Mouse (Mus musculus): ENCODE measurements around the gene Nos1ap.

Nos1ap gene

DNA sequence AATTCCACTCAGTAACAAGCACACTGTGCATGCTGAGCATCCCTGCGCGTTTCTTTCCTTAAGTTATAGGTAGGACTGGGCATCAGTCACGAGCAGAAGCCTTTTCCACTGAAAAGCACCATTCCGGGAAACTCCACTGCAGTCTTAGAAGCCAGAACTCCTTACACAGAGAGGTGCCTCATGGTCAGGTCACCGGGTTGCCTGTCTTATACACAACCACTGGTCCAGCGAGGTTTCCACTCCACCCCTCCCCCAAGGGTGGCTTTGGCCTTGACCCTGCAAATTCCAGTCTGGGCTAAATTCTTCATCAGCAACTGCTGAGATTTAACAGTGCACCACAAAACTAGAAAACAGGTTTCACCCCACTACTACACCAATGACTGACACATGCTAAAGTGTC is 1.3 kb downstream of the Nos1ap start:
- no peak for DNase-seq (ENCODE audit: low spot score)

DNA sequence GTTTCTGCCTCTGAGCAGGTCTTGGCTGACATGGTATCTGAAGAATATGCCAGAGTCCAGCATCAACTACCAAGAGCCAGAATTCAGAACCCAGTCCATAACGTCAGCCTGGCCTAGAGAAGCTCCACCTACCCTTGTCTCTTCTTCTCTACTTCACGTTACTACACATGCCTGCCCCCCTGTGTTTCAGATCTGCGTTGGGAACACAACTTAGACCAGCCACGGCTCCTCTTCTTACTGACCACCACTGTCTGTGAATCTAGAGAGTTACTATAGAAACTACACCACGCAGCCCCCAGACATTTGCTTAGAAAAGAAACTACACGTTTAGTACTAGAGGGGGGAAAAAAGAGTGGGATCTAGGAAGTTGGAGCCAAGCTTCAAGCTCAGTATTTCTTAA is 2.9 kb downstream of the Nos1ap start:
- DNase-seq (ENCODE audit: low spot score) = no peak

DNA sequence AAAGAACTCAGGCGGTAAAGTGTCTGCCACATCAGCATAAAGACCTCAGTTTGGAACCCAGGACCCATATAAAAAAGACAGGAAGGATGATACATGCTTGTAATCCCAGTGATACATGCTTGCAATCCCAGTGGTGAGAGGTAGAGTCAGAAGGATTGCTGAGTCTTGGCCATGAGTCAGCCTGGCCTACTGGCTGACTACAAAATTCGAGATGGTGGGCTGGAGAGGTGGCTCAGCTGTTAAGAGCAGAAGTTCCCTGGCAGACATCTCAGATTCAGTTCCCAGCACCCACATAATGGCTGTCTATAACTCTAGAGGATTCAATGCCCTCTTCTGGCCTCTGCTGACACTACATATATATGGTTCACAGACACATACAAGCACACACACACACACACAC is 5.7 kb downstream of the Nos1ap start:
- no peak for DNase-seq (ENCODE audit: low spot score)

GRCm38 (mm10) chr1:170582341-170582740 is 7.3 kb downstream of the Nos1ap start:
- DNase-seq (ENCODE audit: low spot score) = no peak

- DNase-seq (ENCODE audit: low spot score) = no peak
Measured at GRCm38 (mm10) chr1:170580485-170581110, 9.1 kb downstream of the Nos1ap start.

DNA sequence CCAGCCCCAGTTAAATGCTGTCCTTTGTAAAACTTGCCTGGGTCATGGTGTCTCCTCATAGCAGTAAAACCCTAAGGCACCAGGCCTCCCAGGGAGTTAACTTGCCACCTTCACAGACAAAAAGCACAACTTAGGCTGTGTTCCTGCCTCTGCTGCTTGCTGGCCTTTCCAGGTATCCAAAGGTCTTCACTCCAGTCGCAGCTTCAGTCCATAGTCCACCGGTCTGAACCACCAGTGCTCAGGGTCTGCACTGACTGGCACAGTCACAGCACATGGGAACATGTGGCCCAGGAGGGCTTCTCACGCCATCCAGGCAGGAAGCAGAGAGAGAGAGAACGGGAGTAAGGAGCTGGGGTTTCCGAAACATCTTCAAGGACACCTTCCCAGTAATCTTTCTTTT is 10.2 kb downstream of the Nos1ap start:
- no peak for DNase-seq (ENCODE audit: low spot score)

GRCm38 (mm10) chr1:170579063-170579462 is 10.6 kb downstream of the Nos1ap start:
- DNase-seq (ENCODE audit: low spot score) = no peak

GRCm38 (mm10) chr1:170576728-170577065 is 13.0 kb downstream of the Nos1ap start:
- DNase-seq (ENCODE audit: low spot score) = no peak

- no peak for DNase-seq (ENCODE audit: low spot score)
Measured at GRCm38 (mm10) chr1:170576012-170576727, 13.5 kb downstream of the Nos1ap start.

- no peak for DNase-seq (ENCODE audit: low spot score)
Measured at GRCm38 (mm10) chr1:170573117-170573516, 16.5 kb downstream of the Nos1ap start.

DNA sequence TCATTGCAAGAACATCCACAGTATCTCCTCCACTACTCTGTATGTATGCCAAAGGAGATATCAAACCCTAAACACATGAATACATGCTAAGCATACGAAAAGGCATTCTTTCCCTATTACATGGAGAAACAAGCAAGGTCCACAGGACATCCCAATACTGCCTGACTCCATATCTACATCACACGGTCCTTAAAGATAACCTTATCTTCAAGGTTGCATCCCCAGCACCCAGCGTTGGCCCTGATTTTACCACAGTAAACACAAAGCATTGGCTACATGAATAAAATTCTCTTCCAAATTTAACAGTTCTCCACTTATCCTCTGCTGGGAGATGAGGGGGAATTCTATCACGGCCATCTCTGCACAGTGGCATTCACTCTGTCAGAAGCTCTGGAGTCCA is 22.7 kb downstream of the Nos1ap start:
- no peak for DNase-seq (ENCODE audit: low spot score)

- no peak for DNase-seq (ENCODE audit: low spot score)
Measured at GRCm38 (mm10) chr1:170566538-170566937, 23.1 kb downstream of the Nos1ap start.

- no peak for DNase-seq (ENCODE audit: low spot score)
Measured at GRCm38 (mm10) chr1:170564926-170565325, 24.7 kb downstream of the Nos1ap start.

- DNase-seq (ENCODE audit: low spot score) = no peak
Measured at GRCm38 (mm10) chr1:170562431-170562830, 27.2 kb downstream of the Nos1ap start.

DNA sequence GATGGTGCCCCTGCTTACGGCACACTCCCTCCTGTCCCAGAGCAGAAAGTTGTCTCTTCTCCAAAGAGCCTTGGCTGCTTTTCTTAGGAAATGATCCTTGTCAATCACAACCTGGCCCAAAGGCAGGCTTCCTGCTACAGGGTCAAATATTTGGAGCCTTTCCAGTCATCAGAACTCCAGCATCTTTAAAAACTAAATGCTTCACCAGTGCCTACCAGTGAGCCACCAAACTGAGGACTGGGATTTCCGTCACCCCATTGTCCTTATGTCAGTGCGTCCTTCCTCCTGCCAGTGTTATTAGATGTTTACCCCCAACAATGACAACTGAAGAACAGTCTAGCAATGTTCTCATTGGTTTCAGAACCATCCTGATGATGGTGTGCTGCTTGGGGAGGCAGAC is 28.9 kb downstream of the Nos1ap start:
- no peak for DNase-seq (ENCODE audit: low spot score)

- no peak for DNase-seq (ENCODE audit: low spot score)
Measured at GRCm38 (mm10) chr1:170557962-170558361, 31.7 kb downstream of the Nos1ap start.

- no peak for DNase-seq (ENCODE audit: low spot score)
Measured at GRCm38 (mm10) chr1:170556696-170557095, 33.0 kb downstream of the Nos1ap start.

DNA sequence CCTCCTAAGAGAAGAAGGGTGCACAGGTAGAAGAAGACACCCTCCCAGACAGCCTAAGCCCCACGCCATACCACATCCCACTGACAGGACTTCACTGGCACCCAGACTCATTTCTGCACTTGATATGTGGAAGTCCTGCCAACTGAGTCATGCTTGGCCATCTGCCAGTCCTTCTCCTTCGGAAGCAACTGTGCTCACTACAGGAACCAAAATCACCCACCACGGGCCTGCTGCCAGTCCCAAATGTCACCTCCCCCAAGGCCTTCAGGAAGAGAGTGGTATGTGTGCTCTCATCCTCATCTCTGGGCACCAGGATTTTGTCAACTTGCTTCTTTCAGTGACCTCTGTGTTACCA is 34.7 kb downstream of the Nos1ap start:
- peak; percentile 95 for DNase-seq (ENCODE audit: low spot score)

DNA sequence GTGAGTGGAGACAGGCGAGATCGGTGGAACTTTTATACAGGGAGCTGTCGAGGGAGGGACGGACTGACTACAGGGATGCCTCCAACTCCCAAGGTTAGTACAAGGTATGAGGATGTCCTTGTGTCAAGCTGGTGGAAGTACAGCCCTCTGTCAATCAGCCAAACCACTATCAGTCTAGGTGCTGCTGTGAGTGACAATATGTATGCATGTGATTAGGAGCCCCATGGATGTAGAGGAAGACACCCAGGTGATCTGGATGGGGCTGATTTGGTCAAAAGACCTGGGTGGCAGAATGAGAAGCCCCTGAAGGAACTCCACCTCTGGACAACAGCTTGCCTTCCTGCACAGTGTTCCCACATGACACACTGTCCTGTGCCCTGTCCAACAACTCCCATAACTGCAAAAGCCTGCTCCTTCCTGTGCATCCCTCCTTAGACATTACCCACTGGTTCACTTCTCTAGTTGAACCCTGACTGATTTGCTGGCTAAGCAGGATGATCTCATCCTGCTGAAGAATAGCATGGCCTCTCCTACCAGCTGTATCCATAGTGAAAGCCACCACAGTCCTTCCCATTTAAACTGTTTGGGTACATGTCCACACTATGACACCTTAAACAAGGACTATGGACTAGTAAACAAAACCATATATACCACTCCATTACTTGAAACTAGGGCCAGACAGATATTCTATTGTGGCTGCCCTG is 35.3 kb downstream of the Nos1ap start:
- DNase-seq (ENCODE audit: low spot score) = no peak

DNA sequence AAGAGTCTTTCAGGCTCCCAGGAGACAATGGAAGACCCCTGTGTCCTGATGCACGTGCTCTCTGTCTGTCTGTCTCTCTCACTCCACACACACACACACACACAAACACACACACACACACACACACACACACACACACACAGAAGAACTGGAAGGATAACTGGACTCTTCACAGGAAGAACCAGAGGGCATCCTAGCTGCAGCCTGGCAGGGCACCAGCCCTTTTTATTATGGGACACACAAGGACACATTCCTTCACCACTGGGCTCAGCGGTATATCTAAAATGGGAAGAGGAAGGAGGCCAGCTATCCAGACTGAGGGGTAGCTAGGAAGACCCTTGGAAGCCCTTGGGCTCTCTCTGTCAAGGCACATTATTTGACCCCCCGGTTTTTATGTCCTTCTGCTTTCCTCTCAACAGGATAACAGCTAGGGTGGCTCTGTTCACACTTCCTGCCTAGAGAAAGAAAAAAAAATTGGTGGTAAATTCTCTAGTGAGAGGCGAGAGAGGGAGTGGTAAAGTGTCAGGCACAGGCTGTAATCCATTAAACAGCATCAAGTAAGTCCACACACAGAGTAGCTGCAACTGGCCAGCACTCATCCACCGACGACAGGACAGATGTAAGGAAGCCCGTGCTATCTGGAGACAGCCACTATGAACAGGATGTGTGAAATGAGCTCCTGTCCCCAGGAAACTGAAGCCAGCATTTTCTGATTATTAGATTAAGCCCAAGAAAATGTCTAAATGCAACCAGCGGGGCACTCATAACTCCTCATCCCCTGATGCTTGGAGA is 38.8 kb downstream of the Nos1ap start:
- DNase-seq (ENCODE audit: low spot score) = no peak

GRCm38 (mm10) chr1:170549059-170549458 is 40.6 kb downstream of the Nos1ap start:
- no peak for DNase-seq (ENCODE audit: low spot score)

GRCm38 (mm10) chr1:170548192-170548795 is 41.4 kb downstream of the Nos1ap start:
- peak; percentile 55 for DNase-seq (ENCODE audit: low spot score)
